Mouse (Mus musculus) cerebellum, adult 2 months (tissue): ENCODE results near the gene Ncoa3.

Experiments used
- CTCF ChIP-seq: fragments of 200-500 bp; IDR thresholded peaks from 2 replicates; pipeline ENCODE4 v1.5.1; 2011; ENCODE audit warnings: low read depth, mild to moderate bottlenecking, control low read depth, low read length, moderate library complexity, borderline replicate concordance; ENCODE audit not compliant: insufficient read depth
- POLR2A ChIP-seq: fragments of 200-500 bp; IDR thresholded peaks from 2 replicates; pipeline ENCODE4 v1.6.1; 2011; ENCODE audit warnings: low read length, control low read depth, borderline replicate concordance; ENCODE audit not compliant: insufficient read depth

GRCm38 (mm10) chr2:165976874-165977273 is 15.6 kb upstream of the Ncoa3 start:
- no peak for TF ChIP-seq POLR2A
- TF ChIP-seq CTCF: no peak
